Mouse (Mus musculus) E14TG2a.4 (cell line): ENCODE data around the gene Tmem8b.

Experiments
- CTCF ChIP-seq: conservative IDR thresholded peaks from 2 replicates; pipeline ENCODE4 v1.5.1; 2014; ENCODE audit warnings: low read length
- NANOG ChIP-seq: IDR thresholded peaks from 2 replicates; pipeline ENCODE4 v1.6.1; 2014; ENCODE audit warnings: borderline replicate concordance, low read length, mixed read lengths
- POU5F1 ChIP-seq: IDR thresholded peaks from 2 replicates; pipeline ENCODE4 v1.6.1; 2014; ENCODE audit warnings: low read length, borderline replicate concordance

DNA sequence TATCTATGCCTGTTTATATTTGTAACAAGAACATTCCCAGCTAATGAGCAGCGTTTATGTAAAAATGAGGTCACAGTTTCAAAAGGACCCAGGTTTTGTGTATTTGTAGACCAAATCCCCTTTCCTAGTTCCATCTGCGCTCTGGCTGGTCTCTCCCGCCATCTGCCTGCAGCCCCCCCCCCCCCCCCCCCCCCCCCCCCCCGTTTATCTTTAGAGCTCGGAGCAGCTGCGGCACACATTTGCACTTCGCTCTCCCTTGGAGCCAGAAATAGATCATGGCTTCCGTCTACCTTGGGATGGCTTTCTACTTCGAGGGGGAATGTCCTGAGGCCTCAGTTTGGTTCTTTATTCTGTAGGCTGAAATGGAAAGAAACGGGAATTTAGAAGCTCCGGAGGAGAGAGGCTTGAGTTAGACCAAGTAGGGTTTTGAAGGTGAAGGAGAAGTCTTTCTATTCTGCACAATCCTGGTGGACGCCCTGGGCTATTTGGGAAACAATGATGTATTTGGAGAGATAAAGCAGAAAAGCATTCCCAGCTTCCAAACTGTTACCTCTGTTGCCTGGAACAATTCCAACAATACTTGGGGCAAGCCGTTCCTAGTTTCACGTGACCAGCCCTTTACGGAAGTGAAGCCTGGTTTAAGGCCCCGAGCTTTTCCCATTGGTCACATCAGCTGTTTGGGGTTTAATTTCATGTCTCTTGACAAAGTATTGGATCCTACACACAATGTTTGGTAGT, 51.9 kb downstream of the Tmem8b start:
- TF ChIP-seq CTCF (no peak), POU5F1 (no peak), NANOG (no peak)
